Mouse (Mus musculus) heart, postnatal 14 days (tissue): ENCODE results near the gene Grm4. TPM values are rescaled to one million over a fixed set of nuclear protein-coding genes. Genes with fewer than 3 reads are reported as not detected.

Source experiments
- DNase-seq, 2 experiments: peaks; one replicate each; pipeline ENCODE4 v3.0.0; 2021 to 2022
- intact Hi-C: fragments of 180-260 bp; cut with DNase I; formaldehyde crosslinking; loops from one replicate; pipeline ENCODE4 v1.15.1; 2025
- long read RNA-seq, 2 experiments: library from polyadenylated mRNA; stranded (forward); transcript quantifications; one replicate each; pipeline ENCODE4 v2.0.0; 2021
- total RNA-seq, 2 experiments: library from RNA; stranded (reverse); gene quantifications; 2 replicates each; pipeline ENCODE4 v1.2.3; 2021

The Grm4 gene
- total RNA-seq = under 1 TPM; 0.15 to 0.19 TPM
- long read RNA-seq, experiment 1 = 0 reads
- long read RNA-seq, experiment 2 = 0 reads

DNA sequence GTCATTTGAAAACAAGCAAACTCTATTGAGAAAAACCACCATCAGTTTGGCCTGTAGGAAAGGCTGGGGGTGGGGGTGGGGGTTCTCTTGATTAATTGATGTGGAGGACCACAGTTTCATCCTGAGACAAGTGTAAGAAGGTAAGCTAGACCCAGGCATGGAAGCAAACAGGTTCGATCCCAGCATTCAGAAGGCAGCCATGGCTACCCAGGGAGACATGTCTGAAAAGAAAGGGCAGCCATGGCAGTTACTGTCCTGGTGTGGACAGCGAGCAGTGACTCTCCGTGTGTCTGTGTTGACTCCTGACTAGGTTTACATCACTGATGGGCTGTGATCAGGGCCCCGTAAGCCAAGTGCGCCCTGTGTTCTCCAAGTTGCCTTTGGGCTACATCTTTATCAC is at the start of gene Grm4:
Grm4 (minus strand) TSS at position 101 of the 400 bp plus-strand sequence.
- no peak for DNase-seq
- intact Hi-C loops = loop anchor here (2.0 to 5.0 kb wide), 3 partner anchors 264 to 333 kb away; no protein-coding TSS in a partner anchor

GRCm38 (mm10) chr17:27568228-27568627 is 47.0 kb upstream of the Grm4 start:
- DNase-seq = no peak
- intact Hi-C loops = loop anchor here (10.0 kb wide), 1 partner anchor 197 kb away; no protein-coding TSS in a partner anchor

DNA sequence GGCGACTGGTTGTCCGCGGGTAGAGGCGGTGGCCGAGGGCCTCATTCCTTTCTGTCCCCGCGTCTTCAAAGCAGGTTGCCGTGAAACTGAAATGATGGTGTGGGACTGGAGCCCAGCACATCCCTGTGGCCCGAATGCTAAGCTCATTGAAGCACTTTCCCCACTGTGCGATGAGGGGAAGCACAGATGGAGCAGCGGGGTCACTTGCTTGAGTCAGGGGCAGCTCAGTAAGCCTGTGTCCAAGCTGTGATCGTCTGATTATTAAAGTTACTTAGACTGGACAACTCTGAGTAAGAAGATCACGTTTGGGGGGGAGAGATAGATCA is 44.7 kb upstream of the Grm4 start:
- DNase-seq = no peak
- intact Hi-C loops = loop anchor here (2.0 to 10.0 kb wide), 2 partner anchors 65 to 199 kb away; no protein-coding TSS in a partner anchor

DNA sequence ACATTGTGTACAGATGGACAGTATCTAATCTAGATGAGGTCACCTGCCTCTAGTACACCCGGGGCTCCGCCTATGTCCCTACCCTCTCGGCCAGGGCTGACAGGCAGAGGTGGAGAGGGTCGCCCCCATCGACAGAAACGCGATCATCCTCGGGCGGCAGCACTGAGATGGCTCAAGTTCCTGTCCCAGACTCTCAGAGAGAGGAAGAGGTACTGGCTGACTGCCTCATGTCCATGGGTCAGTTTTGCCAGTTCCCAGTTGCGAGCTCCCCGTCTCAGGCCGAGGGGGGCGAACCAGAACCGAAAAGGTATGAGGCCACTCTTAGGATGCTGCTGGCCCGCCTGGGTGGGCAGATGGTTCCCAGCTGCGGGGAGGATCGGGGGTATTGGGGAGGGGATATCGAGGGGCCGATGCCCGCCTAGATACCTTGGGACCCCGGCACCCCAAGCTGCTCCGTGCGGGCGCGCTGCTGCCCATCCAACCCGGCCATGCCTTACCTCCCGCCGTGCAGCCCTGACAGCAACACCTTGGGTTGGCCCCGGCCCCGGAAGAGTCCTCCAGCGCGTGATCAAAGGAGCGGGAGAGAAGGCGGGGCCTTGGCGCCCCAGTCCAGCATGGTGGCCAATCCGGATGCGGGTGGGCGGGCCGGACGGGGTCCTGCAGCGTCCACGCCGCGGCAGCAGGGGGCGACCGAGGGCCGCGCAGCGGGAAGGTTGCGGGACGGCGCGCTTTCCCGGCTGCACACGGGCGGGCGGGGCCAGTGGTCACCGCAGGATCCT is 44.1 kb upstream of the Grm4 start, which contains the start of gene AI413582:
AI413582 (minus strand) TSS at position 594 of the 779 bp plus-strand sequence.
- peak; percentile 98 for DNase-seq
- intact Hi-C loops = loop anchor here (2.0 to 10.0 kb wide), 2 partner anchors 65 to 199 kb away; no protein-coding TSS in a partner anchor

GRCm38 (mm10) chr17:27564391-27565162 is 43.4 kb upstream of the Grm4 start:
- no peak for DNase-seq
- intact Hi-C loops = loop anchor here (2.0 to 10.0 kb wide), 2 partner anchors 66 to 200 kb away; no protein-coding TSS in a partner anchor

- intact Hi-C loops = loop anchor here (2.0 to 10.0 kb wide), 2 partner anchors 67 to 201 kb away; no protein-coding TSS in a partner anchor
- no peak for DNase-seq
These were observed 42.6 kb upstream of the Grm4 start for GRCm38 (mm10) chr17:27563771-27564244.

GRCm38 (mm10) chr17:27561809-27562526 is 40.8 kb upstream of the Grm4 start:
- intact Hi-C loops = loop anchor here (10.0 kb wide), 1 partner anchor 203 kb away; no protein-coding TSS in a partner anchor
- DNase-seq = no peak

DNA sequence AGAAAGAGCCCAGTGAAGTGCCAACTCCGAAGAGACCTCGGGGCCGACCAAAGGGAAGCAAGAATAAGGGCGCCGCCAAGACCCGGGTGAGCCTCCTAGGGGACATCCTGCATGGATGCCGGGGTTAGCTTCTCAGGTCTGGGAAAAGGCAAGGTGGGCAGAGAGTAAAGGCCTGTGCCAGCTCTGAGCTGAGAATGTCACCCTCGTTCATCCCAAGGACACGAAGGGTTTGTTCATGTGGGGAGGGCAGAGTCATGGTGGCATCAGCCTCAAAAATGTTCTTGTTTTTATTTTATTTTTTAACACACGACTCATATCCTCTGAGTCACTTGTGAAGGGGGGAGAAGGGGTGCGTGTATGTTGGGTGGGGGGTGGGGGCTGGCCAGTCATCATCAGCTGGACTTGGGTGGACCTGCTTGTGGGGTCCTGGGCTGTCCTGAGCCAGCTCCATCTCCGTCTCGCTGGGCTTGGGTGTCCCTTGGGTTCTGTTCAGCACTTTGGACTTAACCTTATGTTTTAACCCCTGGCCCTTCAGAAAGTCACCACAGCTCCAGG is 39.8 kb upstream of the Grm4 start:
- intact Hi-C loops = loop anchor here (10.0 kb wide), 1 partner anchor 204 kb away; no protein-coding TSS in a partner anchor
- DNase-seq = no peak

DNA sequence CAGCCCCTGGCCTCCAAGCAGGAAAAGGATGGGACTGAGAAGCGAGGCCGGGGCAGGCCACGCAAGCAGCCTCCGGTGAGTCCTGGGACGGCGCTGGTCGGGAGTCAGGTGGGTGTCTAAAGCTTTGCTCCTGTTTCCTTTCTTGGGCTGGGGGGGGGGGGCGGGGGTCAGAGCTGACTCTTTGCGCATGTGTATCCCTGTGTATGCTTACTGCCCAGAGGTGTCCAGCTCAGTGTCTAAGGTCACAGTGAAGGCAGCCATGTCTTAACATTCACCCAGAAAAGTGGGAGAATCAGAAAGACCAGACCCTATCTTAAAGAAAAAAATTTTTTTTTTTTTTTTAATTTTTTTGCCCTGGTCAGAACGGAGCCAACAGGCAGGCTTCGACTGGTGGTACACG is 38.4 kb upstream of the Grm4 start:
- intact Hi-C loops = no loop called here
- no peak for DNase-seq

DNA sequence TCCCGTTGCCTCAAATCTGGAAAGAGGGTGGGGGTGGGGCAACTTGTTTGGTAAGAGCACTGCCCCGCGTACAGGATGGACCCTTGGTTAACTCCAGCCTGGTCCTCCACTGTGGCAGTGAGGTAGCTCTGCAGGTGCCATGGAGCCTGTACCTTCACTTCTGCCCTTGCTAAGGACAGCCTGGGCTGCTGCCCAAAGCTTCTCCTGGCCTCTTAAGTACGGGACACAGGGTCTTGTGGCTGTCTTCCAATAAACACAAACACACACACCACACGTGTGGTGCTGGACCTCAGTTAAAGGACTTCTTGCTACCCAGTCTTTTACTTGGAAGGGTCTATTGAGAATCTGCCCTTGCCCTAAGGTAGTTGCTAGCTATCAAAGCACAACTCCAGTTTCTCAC is 37.6 kb upstream of the Grm4 start:
- intact Hi-C loops = no loop called here
- DNase-seq = no peak

GRCm38 (mm10) chr17:27557927-27558661 is 36.9 kb upstream of the Grm4 start:
- DNase-seq = no peak
- intact Hi-C loops = no loop called here

GRCm38 (mm10) chr17:27557181-27557926 is 36.2 kb upstream of the Grm4 start:
- no peak for DNase-seq
- intact Hi-C loops = no loop called here

DNA sequence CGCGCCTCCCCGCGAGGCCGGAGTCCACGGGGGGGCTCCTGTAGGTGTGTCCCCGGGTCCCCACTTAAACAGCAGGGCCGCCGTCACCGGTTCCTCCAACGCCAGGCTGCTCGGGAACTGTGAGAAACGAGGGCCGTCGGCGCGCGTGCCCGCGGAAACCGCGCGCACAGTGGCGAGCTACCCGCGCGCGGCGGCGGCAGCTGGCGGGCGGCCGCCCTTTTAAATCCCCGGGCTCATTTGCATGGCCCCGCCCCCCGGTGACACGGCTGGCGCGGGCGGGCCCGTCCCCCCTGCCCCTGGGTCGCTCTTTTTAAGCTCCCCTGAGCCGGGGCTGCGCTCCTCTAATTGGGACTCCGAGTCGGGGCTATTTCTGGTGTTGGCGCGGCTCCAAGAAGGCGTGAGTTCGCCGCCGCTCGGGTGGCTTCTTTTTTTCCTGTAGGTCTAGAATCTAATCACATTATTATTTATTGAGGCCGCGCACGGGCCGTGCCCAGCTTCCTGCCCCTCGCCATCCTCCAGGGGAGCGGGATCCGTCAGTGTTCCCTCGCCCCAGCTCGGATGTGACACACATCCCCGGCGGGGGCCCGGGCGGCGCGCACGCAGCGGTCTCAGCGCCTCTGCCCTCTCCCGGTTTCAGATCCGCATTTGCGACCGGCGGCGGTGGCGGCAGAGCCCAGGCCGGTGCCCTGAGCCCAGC is 35.3 kb upstream of the Grm4 start, which contains the start of gene Hmga1:
Hmga1 (plus strand) TSS at position 183 of the 697 bp plus-strand sequence.
- intact Hi-C loops = no loop called here
- DNase-seq = peak; percentile 90 to 91

DNA sequence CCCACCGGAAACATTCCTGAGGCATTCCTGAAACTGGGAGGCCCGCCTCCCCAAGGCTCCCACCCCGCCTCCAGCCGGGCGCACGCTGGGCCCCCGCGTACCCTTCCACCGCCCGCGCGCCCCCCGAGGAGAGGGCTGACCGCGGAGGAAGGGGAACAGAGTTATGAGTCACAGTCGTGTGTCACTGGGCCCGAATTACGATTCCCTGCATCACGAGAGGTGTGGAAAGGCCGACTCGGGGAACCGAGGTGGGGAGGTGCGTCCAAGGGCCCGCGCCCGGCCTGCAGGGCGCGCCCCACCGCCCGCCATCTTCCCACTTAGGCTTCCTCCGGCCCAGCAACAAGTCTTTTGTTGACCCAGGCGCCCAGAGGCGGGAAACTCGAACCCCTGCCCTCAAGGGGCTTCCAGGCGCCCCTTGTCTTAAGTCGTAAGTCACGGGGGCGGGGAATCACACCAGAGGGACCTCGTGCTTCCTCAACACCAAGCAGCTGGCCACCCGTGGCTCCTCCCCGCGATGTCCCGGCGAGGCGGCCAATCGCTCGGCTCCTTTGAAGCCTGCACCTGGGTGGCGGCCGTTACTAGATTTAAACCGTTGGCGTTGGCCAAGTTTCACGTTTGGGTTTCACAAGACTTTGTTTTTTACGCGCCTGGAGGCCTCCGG is 34.4 kb upstream of the Grm4 start:
- peak; percentile 58 to 64 for DNase-seq
- intact Hi-C loops = no loop called here

DNA sequence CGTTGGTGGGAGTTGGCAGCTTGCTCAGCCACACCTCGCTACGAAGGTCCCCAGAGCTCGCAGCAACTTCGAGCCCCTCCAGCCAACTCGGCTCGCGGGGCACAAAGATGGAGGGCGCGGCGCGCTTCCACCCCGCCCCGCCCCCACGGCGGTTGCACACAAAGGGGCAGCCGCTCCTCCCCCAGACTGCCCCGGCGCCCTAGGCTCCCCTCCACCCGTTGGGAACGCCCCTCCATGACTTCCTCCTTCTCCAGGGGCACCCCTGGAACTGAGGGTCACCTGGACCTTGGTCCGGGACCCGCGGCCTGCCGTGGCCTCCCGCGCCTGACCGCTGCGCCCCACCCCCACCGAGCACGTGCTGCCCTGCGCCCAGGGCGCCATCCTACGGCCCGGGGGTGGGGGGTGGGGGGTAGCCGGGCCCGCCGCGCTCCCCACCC is 33.9 kb upstream of the Grm4 start:
- peak in 1 of 2 experiments; percentile 38 for DNase-seq
- intact Hi-C loops = no loop called here

GRCm38 (mm10) chr17:27554062-27554960 is 33.1 kb upstream of the Grm4 start:
- DNase-seq = no peak
- intact Hi-C loops = no loop called here
